Mouse (Mus musculus) liver, adult 2 months (tissue): ENCODE results near the gene Dis3l2. TPM values are rescaled to one million over a fixed set of nuclear protein-coding genes. Genes with fewer than 3 reads are reported as not detected.
A peak's percentile ranks its signal among the peaks of the same experiment; 100 is the strongest.

Source experiments
- DNase-seq: peaks from one replicate; pipeline ENCODE4 v3.0.0-alpha.2; 2011; ENCODE audit warnings: low read depth, low spot score; ENCODE audit errors: extremely low read depth
- H3K27ac ChIP-seq: fragments of 200-500 bp; replicated peaks from 2 replicates; pipeline ENCODE4 v1.5.1; 2012; ENCODE audit warnings: low read depth, mild to moderate bottlenecking, control low read depth, inconsistent platforms, low read length; ENCODE audit not compliant: insufficient read depth
- H3K27me3 ChIP-seq: fragments of 200-500 bp; 2 replicates; pipeline ENCODE4 v1.6.1; 2012; ENCODE audit warnings: mild to moderate bottlenecking, moderate library complexity, low read length, inconsistent platforms; ENCODE audit not compliant: control insufficient read depth, insufficient read depth
- H3K36me3 ChIP-seq: fragments of 200-500 bp; 2 replicates; pipeline ENCODE4 v1.6.1; 2012; ENCODE audit warnings: low read length, inconsistent platforms; ENCODE audit not compliant: control insufficient read depth, insufficient read depth
- H3K4me1 ChIP-seq: fragments of 200-500 bp; 2 replicates; pipeline ENCODE4 v1.6.1; 2011; ENCODE audit warnings: low read length; ENCODE audit not compliant: control insufficient read depth, insufficient read depth
- H3K4me3 ChIP-seq: fragments of 200-500 bp; 2 replicates; pipeline ENCODE4 v1.5.1; 2011; ENCODE audit warnings: low read depth, mild to moderate bottlenecking, control low read depth, low read length, moderate library complexity; ENCODE audit not compliant: insufficient read depth
- H3K79me2 ChIP-seq: fragments of 200-500 bp; 2 replicates; pipeline ENCODE4 v1.6.1; 2012; ENCODE audit warnings: inconsistent platforms, mild to moderate bottlenecking, low read length, moderate library complexity; ENCODE audit not compliant: control insufficient read depth, insufficient read depth
- H3K9ac ChIP-seq: fragments of 200-500 bp; 2 replicates; pipeline ENCODE4 v1.6.1; 2012; ENCODE audit warnings: low read depth, mild to moderate bottlenecking, control low read depth, inconsistent platforms, low read length
- CTCF ChIP-seq: fragments of 200-500 bp; IDR thresholded peaks from 2 replicates; pipeline ENCODE4 v1.5.1; 2011; ENCODE audit warnings: low read depth, low read length, control low read depth
- POLR2A ChIP-seq: fragments of 200-500 bp; IDR thresholded peaks from 2 replicates; pipeline ENCODE4 v1.6.1; 2011; ENCODE audit warnings: low read length, control low read depth; ENCODE audit not compliant: insufficient read depth; ENCODE audit errors: extremely low read depth
- WGBS: fragments of 180-500 bp; shearing (Covaris S2); methylation state at CpG from one replicate; pipeline ENCODE4 v1.1.7; 2018; 5-methylcytosine and 5-hydroxymethylcytosine counted together
- polyA plus RNA-seq: library from polyadenylated mRNA; depleted of rRNA; stranded (reverse); fragments of >200 nt; gene quantifications from 2 replicates; pipeline ENCODE4 v1.2.3, GENCODE M21; 2012; rRNA removed
- total RNA-seq: library from RNA; depleted of rRNA; stranded (reverse); fragments of >200 nt; gene quantifications from 2 replicates; pipeline ENCODE4 v1.2.3, GENCODE M21; 2014; rRNA removed

Dis3l2 gene
- total and polyA plus RNA-seq, 2 experiments: 9.0 to 13.4 TPM

GRCm38 (mm10) chr1:87095642-87096041, 392.0 kb downstream of the Dis3l2 start:
- no peaks in the 10 kb centered on the region for H3K79me2 ChIP-seq
- H3K27ac ChIP-seq: no peak overlapping the region
- no peak overlapping the region for H3K4me3 ChIP-seq
- TF ChIP-seq CTCF (no peak), POLR2A (no peak)
- no peak overlapping the region for H3K9ac ChIP-seq
- no peaks in the 10 kb centered on the region for H3K36me3 ChIP-seq
- no peaks in the 10 kb centered on the region for H3K4me1 ChIP-seq
- 78% methylated on average over 8 of the region's 8 CpGs for WGBS
- no peak for DNase-seq
- H3K27me3 ChIP-seq: 0 out of 2 replicates have a peak, but pooled peaks cover 3% of the 10 kb centered on the region

- Histone ChIP-seq H3K4me1 (no peaks in the 10 kb centered on the region), H3K4me3 (no peak overlapping the region), H3K27ac (no peak overlapping the region), H3K9ac (no peak overlapping the region), H3K27me3 (0 out of 2 replicates have a peak, but pooled peaks cover 3% of the 10 kb centered on the region), H3K79me2 (no peaks in the 10 kb centered on the region), H3K36me3 (no peaks in the 10 kb centered on the region)
- WGBS: 12% methylated on average over 30 of the region's 30 CpGs
- TF ChIP-seq CTCF (peak; percentile 83), POLR2A (no peak)
- peak; percentile 10 for DNase-seq
Measured at GRCm38 (mm10) chr1:87098358-87098975, 394.9 kb downstream of the Dis3l2 start.

Other genes with a start within 250 kb of the Dis3l2 start
- 259 and 274 TPM in 2 replicates for gene Ptma, start 177.1 kb upstream of the Dis3l2 start, total RNA-seq
- gene Ptma, start 177.1 kb upstream of the Dis3l2 start, polyA plus RNA-seq: 214 and 240 TPM in 2 replicates
- 3.8 and 5.3 TPM in 2 replicates for gene Pde6d, start 121.2 kb upstream of the Dis3l2 start, total RNA-seq
- gene Pde6d, start 121.2 kb upstream of the Dis3l2 start, polyA plus RNA-seq: 4.7 TPM in 2 replicates
- 5.0 and 6.0 TPM in 2 replicates for gene Cops7b, start 120.9 kb upstream of the Dis3l2 start, total RNA-seq
- 13.4 and 20.2 TPM in 2 replicates for gene Cops7b, start 120.9 kb upstream of the Dis3l2 start, polyA plus RNA-seq
- not detected in 2 replicates for gene Nppc, start 33.2 kb upstream of the Dis3l2 start, total RNA-seq
- not detected in 2 replicates for gene Nppc, start 33.2 kb upstream of the Dis3l2 start, polyA plus RNA-seq